Mouse (Mus musculus) spleen, adult 2 months (tissue): Measurements from ENCODE around the gene Lrba.

ENCODE experiments used
- CTCF ChIP-seq: fragments of 200-500 bp; IDR thresholded peaks from 2 replicates; pipeline ENCODE4 v1.5.1; 2011; ENCODE audit warnings: mild to moderate bottlenecking, inconsistent platforms; ENCODE audit not compliant: insufficient read depth, insufficient read length, insufficient replicate concordance; ENCODE audit errors: extremely low read depth
- POLR2A ChIP-seq: fragments of 200-500 bp; IDR thresholded peaks from 2 replicates; pipeline ENCODE4 v1.6.1; 2011; ENCODE audit warnings: low read depth, low read length, inconsistent platforms

DNA sequence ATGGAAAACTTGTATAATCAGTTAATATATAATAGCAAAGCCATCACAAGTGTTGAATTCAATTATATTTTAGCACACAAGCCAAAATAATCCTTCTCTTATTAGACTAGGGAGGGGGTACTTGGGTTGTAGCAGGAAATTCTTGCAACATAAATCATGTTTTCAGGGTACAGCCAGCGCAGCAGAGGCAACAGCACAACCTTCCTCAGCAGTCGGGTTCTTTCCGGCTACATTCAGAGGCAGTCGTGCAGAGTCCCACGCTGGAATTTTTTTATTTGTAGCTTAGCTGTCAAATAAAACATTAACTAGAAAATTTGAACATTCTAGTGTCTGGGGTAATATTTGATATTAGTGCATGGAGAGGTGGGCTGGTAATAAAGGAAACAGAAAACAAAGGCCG is 529.7 kb downstream of the Lrba start:
- no peak for TF ChIP-seq CTCF
- TF ChIP-seq POLR2A: no peak
